Mouse (Mus musculus): ENCODE measurements around the gene Crybg2.

GRCm38 (mm10) chr4:134080674-134081073, 20.1 kb downstream of the Crybg2 start:
- TF ChIP-seq CTCF (IDR thresholded peaks at IDR 0.05; ENCODE audit: low read depth): no peak
- TF ChIP-seq EP300 (IDR thresholded peaks at IDR 0.05; ENCODE audit: low read depth): no peak
